Mouse (Mus musculus) cerebellum, adult 2 months (tissue): ENCODE data around the gene Tmem132a. TPM values are rescaled to one million over a fixed set of nuclear protein-coding genes. Genes with fewer than 3 reads are reported as not detected.

Source experiments
- DNase-seq, 2 experiments: peaks; one replicate each; pipeline ENCODE4 v3.0.0; 2021
- H3K27ac ChIP-seq: fragments of 200-500 bp; 2 replicates; pipeline ENCODE4 v1.5.1; 2012; ENCODE audit warnings: low read length, control low read depth, inconsistent platforms; ENCODE audit not compliant: insufficient read depth
- H3K27me3 ChIP-seq: fragments of 200-500 bp; 2 replicates; pipeline ENCODE4 v1.6.1; 2012; ENCODE audit warnings: inconsistent platforms, mild to moderate bottlenecking, low read length, moderate library complexity; ENCODE audit not compliant: control insufficient read depth, insufficient read depth
- H3K4me1 ChIP-seq: fragments of 200-500 bp; 2 replicates; pipeline ENCODE4 v1.6.1; 2011; ENCODE audit warnings: low read length; ENCODE audit not compliant: control insufficient read depth, insufficient read depth
- H3K4me3 ChIP-seq: fragments of 200-500 bp; replicated peaks from 2 replicates; pipeline ENCODE3; 2011; ENCODE audit warnings: mild to moderate bottlenecking, low read depth, low read length, control low read depth; ENCODE audit not compliant: insufficient read depth
- CTCF ChIP-seq: fragments of 200-500 bp; IDR thresholded peaks from 2 replicates; pipeline ENCODE4 v1.5.1; 2011; ENCODE audit warnings: low read depth, mild to moderate bottlenecking, control low read depth, low read length, moderate library complexity, borderline replicate concordance; ENCODE audit not compliant: insufficient read depth
- POLR2A ChIP-seq: fragments of 200-500 bp; IDR thresholded peaks from 2 replicates; pipeline ENCODE4 v1.6.1; 2011; ENCODE audit warnings: low read length, control low read depth, borderline replicate concordance; ENCODE audit not compliant: insufficient read depth
- WGBS: fragments of 180-500 bp; shearing (Covaris S2); methylation state at CpG from one replicate; pipeline ENCODE4 v1.1.7; 2018; 5-methylcytosine and 5-hydroxymethylcytosine counted together
- polyA plus RNA-seq: library from polyadenylated mRNA; depleted of rRNA; stranded (reverse); fragments of >200 nt; gene quantifications from 2 replicates; pipeline ENCODE4 v1.2.3, GENCODE M21; 2012; rRNA removed

Gene Tmem132a
- 350 and 389 TPM in 2 replicates for polyA plus RNA-seq

DNA sequence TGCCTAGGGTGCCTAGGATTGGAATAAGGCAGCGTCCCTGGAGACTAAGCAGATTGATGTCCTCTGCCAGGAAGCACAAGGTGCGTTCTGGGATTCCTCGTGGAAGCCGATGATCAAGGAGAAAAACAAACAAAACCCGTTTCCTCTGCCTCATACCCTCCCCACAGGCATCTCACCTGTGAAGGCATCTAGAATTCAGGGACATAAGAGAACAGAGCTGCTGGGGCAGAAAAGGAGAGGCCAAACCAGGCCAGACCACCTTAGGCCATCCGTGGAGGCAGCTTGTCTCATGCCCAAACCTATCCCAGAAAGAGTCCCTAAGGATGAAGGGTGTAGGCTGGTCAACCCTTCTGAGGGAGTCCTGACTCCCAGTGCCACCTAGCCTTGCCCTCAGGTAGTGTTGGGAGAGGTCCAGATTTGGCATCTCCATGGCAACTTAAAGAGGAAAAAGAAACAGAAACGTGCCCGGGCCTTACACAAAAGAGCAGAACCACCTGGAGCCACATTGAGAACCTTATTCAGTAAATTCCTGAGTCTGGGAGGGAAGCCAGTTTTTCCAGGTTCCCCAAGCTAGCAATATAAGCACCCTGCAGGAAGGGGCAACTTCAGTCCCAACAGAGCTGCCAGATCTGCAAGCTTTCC, at the start of gene Tmem132a:
Gene Tmem132a, minus strand, starts transcription at position 55 of the 642 bp plus-strand sequence.
- DNase-seq = peak in 1 of 2 experiments; percentile 84
- H3K4me1 ChIP-seq = peaks cover 38% of the 10 kb centered on the region
- no peak; the same call in 1 of the 2 replicates for TF ChIP-seq POLR2A
- peak; percentile 26; the same call in 1 of the 2 replicates for TF ChIP-seq CTCF
- WGBS = 1% methylated on average over 8 of the region's 8 CpGs
- peak within 1 kb of the TSS; percentile 99 for H3K4me3 ChIP-seq
- peak within 1 kb of the TSS; percentile 91 for H3K27ac ChIP-seq
- H3K27me3 ChIP-seq = no peaks in the 10 kb centered on the region

- TF ChIP-seq CTCF = no peak
- peaks cover 9% of the 10 kb centered on the region for H3K4me1 ChIP-seq
- DNase-seq = peak in 1 of 2 experiments; percentile 31
- 56% methylated on average over 10 of the region's 10 CpGs for WGBS
- H3K27ac ChIP-seq = no peak overlapping the region
- H3K27me3 ChIP-seq = no peaks in the 10 kb centered on the region
- H3K4me3 ChIP-seq = no peak overlapping the region
Measured at GRCm38 (mm10) chr19:10918321-10918991, 48.7 kb upstream of the Tmem132a start.

DNA sequence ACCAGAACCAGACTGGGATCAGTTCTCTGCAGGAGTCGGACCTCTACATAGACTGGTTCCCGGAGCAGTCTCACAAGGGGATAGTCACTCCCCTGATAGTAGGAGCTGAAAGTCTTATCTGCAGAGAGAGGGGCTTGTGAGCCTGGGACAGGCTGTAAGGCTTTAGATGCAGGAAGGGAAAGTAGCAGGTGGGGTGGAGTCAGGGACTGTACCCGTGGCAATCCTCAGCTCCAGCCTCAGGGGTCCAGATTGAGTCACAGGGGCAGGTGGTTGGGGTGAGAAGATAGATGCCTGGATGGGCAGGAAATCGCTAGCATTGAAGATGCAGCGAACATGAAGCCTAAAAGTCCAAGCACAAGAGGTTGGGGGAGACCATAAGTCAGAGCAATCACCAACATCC, 46.8 kb upstream of the Tmem132a start:
- Histone ChIP-seq H3K27me3 (no peaks in the 10 kb centered on the region), H3K4me3 (no peak overlapping the region), H3K4me1 (peaks cover 9% of the 10 kb centered on the region), H3K27ac (no peak overlapping the region)
- WGBS = 65% methylated on average over 5 of the region's 5 CpGs
- no peak for DNase-seq
- no peak for TF ChIP-seq POLR2A
- no peak for TF ChIP-seq CTCF

DNA sequence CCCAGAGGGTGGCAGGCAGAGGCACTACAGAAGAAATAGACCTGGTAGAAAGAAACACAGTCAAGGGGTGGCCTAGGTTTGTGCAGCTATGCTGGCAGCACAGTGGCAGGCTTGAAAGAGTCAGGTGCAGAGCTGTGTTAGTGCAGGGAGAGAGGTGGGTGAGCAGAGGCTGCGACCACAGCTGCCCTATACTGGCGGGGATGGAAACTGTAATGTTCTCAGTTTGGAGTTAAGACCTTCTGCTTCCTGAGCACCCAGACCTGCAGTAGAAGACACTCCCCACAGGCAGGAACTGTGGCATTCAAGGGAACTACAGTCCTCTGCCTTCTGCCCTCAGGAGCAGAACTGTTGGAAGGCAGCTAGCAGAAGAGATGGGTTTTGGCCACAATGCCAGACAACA, 45.1 kb upstream of the Tmem132a start:
- 82% methylated on average over 2 of the region's 2 CpGs for WGBS
- H3K27ac ChIP-seq = no peak overlapping the region

GRCm38 (mm10) chr19:10914291-10914690, 44.6 kb upstream of the Tmem132a start:
- Histone ChIP-seq H3K4me1 (peaks cover 9% of the 10 kb centered on the region), H3K4me3 (no peak overlapping the region), H3K27ac (no peak overlapping the region), H3K27me3 (no peaks in the 10 kb centered on the region)
- no peak for DNase-seq
- TF ChIP-seq POLR2A (no peak), CTCF (no peak)
- 64% methylated on average over 7 of the region's 7 CpGs for WGBS

More for the DNA sequence above, 45.1 kb upstream of the Tmem132a start:
- Histone ChIP-seq H3K4me1 (peaks cover 9% of the 10 kb centered on the region), H3K27me3 (no peaks in the 10 kb centered on the region), H3K4me3 (no peak overlapping the region)
- no peak for DNase-seq
- TF ChIP-seq POLR2A = no peak
- no peak for TF ChIP-seq CTCF

DNA sequence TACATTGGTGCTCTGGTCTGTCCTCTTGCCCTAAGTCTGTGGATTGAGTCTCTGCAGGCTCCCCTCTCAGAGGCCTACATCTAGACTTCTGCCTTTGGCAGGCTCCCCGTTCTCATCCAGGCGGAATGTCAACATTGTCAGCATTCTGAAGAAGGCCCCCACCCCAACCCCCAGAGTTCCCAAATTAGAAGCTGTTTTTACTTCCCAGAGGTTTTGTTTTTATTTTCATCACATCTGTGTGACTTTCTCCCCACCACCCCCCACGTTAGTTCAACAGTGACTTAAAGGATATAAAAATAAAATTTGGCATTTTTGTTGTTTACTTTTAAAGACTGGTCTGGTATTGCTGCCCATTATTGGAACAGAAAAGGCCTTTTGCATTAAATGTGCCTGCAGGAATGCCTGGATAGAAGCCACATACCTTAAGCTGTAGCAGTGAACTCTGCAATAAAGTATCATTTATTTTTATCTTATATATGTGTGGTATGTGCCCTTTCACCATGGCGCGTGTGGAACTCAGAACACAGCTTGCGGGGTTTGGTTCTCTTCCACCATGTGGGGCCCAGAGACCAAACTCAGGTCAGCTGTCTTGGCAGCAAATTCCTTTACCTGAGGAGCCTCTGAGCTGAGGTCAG, 39.5 kb upstream of the Tmem132a start:
- Histone ChIP-seq H3K4me3 (no peak overlapping the region), H3K4me1 (no peaks in the 10 kb centered on the region), H3K27me3 (no peaks in the 10 kb centered on the region), H3K27ac (no peak overlapping the region)
- DNase-seq = no peak
- 87% methylated on average over 6 of the region's 6 CpGs for WGBS
- TF ChIP-seq CTCF (no peak), POLR2A (no peak)

GRCm38 (mm10) chr19:10907891-10908290, 38.2 kb upstream of the Tmem132a start:
- H3K4me3 ChIP-seq = no peak overlapping the region
- TF ChIP-seq CTCF (peak; percentile 83), POLR2A (no peak)
- H3K27ac ChIP-seq = no peak overlapping the region
- H3K27me3 ChIP-seq = no peaks in the 10 kb centered on the region
- H3K4me1 ChIP-seq = no peaks in the 10 kb centered on the region
- 51% methylated on average over 3 of the region's 3 CpGs for WGBS
- DNase-seq = peak; percentile 58 to 59

DNA sequence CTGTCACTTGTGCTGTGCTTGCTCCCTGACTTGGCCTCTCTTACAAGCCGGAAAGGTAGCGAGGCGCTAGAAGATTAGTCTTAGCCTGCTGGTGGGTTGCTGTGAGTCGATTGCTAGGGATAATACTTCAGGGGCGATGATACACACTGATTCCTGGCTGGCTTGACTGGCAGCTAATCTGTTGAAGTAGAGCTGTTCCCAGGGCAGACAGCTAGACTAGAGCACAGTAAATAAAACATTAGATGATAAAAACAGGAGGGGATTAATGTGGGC, 35.9 kb upstream of the Tmem132a start:
- peak overlapping the region; percentile 71; the same call in 1 of the 2 replicates for H3K27ac ChIP-seq
- TF ChIP-seq POLR2A = no peak
- no peak for TF ChIP-seq CTCF
- H3K4me1 ChIP-seq = no peaks in the 10 kb centered on the region
- no peaks in the 10 kb centered on the region for H3K27me3 ChIP-seq
- no peak for DNase-seq
- no peak overlapping the region for H3K4me3 ChIP-seq
- WGBS = 76% methylated on average over 5 of the region's 5 CpGs
